Mouse (Mus musculus) macrophage (primary cell): ENCODE measurements around the gene 4930502E18Rik. TPM values are rescaled to one million over a fixed set of nuclear protein-coding genes. Genes with fewer than 3 reads are reported as not detected.

Experiments
- polyA plus RNA-seq: library from polyadenylated mRNA; stranded (reverse); fragments of 250-400 nt; gene quantifications from 3 replicates; pipeline ENCODE4 v1.2.4, GENCODE M21; 2018; ENCODE audit warnings: inconsistent platforms

The 4930502E18Rik gene
- polyA plus RNA-seq, 1 experiment from 2014 or later, result not detected

Other genes with a start within 250 kb of the 4930502E18Rik start
- 2.3 to 3.9 TPM (median 3.6 TPM) in 3 replicates for gene Rtl8c, start 116.8 kb upstream of the 4930502E18Rik start, polyA plus RNA-seq
- not detected in 3 replicates for gene Gm14597, start 115.8 kb upstream of the 4930502E18Rik start, polyA plus RNA-seq
- 9.9 to 19.7 TPM (median 12.3 TPM) in 3 replicates for gene Rtl8a, start 81.1 kb upstream of the 4930502E18Rik start, polyA plus RNA-seq
- gene Rtl8b, start 54.4 kb upstream of the 4930502E18Rik start, polyA plus RNA-seq, result 15.8 to 41.4 TPM (median 27.8 TPM) in 3 replicates
- not detected in 3 replicates for gene 1700013H16Rik, start 33.0 kb downstream of the 4930502E18Rik start, polyA plus RNA-seq
- gene Zfp36l3, start 51.6 kb downstream of the 4930502E18Rik start, polyA plus RNA-seq, result not detected in 3 replicates
- gene Xlr, start 72.9 kb downstream of the 4930502E18Rik start, polyA plus RNA-seq, result 3.1 to 11.2 TPM (median 4.0 TPM) in 3 replicates